Mouse (Mus musculus) urinary bladder, postnatal 4 days (tissue): ENCODE data around the gene Etv2.
A peak's percentile ranks its signal among the peaks of the same experiment; 100 is the strongest.

Experiments used
- DNase-seq, 2 experiments: peaks; one replicate each; pipeline ENCODE4 v3.0.0; 2021 to 2022; ENCODE audit warnings: low spot score in 2 of 2

Etv2 gene

DNA sequence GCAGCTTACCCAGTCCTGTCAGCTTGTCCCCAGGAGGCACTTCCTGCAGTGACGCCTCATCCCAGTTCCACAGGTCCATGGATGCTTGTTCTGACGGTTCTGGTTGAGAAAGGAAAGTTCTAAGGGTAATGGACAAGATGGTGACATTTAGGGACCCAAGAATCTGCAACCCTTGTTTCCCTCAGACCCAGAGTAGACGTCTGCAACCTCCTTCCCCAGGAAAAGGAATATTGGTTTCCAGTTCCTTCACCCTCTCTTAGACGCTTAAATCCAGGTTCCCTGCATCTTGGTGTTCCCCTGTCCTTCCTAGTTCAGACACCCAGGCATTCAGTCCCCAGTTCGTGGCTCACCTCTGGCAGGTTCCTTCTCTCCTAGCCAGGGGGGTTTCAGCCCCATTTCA lies at the start of gene Etv2:
TSS of gene Etv2 (minus strand) at position 101 of the 400 bp plus-strand sequence.
- no peak for DNase-seq

DNA sequence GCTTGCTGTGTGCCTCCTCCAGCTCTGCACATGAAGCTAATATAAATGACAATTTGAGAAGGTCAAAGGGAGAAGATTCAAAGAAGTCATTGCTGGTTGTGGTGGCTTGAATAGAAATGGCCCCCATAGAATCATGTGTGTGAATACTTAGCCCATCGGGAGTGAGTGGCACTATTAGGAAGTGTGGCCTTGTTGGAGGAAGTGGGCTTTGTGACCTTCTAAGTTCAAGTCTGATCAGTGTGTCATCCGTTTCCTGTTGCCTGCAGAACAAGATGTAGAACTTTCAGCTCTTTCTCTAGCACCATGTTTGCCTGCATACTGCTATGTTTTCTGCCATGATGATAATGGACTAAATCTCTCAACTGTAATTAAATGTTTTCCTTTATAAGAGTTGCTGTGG lies 47.8 kb upstream of the Etv2 start:
- DNase-seq: no peak

DNA sequence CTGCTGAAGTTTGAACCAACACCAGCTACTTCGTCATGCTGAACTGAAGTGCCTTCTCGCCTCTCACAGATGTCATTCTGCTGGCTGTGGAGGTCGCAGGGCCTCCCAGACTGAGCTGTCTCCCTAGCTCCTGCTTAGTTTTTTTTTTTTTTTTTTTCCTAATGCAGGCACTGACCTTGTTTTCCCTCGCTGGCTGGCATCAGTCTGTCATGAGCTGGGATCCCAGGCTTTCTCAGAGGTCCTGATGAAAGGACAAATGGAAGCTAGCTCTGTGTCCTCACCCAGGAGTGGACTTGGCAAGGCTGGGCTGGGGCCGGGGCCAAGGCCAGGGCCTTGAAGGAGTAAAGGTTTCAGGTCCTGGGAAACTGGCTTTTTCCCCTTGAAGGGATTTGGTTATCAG lies 46.2 kb upstream of the Etv2 start:
- DNase-seq: peak in 1 of 2 experiments; percentile 32

DNA sequence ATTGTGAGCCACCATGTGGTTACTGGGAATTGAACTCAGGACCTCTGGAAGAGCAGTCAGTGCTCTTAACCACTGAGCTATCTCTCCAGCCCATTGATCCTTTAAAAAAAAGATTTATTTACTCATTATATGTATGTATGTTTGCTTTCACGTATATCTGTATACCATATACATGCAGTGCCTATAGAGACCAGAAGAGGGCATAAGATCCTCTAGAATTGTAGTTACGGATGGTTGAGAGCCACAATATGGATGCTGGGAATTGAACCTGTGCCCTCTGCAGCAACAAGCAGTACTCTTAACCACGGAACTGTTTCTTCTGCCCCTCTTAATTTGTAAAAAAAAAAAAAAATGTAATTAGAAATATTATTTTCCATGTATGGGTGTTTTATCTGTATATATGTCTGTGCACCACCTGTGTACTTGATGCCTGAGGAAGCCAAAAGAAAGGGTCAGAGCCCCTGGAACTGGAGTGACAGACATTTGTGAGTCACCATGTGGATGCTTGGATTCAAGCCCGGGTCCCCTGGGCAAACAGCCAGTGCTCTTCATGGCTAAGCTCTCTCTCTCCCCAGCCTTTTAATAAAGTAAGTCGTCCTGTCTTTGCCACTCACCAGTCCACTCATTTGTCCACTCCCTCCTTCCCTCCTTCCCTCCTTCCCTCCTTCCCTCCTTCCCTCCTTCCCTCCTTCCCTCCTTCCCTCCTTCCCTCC lies 42.8 kb upstream of the Etv2 start:
- DNase-seq: no peak

- no peak for DNase-seq
Observed at GRCm38 (mm10) chr7:30671480-30671879, 35.8 kb upstream of the Etv2 start, which contains the start of gene Pmis2. TSS of gene Pmis2 (minus strand) at chr7:30671605.

DNA sequence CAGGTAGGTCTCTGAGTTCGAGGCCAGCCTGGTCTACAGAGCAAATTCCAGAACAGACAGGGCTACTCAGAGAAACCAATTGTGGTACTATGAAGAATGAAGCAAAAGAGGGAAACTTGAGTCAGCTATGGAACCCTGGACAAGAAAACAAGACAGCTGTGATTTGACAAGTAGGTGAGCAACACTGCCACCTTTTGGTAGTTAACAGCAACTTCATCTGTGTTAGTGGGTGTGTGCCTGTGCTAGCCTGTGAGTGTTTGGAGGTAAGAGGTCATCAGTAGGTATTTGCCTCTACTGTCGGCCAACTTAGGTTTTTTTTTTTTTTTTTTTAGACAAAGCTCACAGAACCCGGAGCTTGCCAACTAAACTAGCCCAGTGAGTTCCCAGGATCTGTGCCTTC lies 33.6 kb upstream of the Etv2 start:
- no peak for DNase-seq

DNA sequence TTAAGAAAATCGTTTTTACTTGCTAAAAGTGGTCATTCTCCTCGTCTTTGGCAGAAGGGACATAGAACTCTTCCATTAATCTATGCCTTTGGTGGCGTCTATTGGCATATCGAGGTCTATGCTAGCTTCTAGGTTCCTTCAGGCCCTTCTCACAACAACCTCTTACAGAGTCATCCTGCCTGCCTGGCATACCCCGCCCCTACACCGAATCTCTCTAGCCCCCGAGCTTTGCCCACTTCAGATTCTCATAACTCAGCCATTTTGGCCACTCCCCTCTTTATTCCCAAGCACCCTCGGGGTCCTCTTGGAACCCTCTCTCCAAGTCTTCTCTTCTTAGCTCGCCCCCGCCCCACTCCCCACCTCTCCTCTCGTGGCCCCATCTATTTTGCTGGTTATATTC lies 29.7 kb upstream of the Etv2 start:
- DNase-seq: no peak

DNA sequence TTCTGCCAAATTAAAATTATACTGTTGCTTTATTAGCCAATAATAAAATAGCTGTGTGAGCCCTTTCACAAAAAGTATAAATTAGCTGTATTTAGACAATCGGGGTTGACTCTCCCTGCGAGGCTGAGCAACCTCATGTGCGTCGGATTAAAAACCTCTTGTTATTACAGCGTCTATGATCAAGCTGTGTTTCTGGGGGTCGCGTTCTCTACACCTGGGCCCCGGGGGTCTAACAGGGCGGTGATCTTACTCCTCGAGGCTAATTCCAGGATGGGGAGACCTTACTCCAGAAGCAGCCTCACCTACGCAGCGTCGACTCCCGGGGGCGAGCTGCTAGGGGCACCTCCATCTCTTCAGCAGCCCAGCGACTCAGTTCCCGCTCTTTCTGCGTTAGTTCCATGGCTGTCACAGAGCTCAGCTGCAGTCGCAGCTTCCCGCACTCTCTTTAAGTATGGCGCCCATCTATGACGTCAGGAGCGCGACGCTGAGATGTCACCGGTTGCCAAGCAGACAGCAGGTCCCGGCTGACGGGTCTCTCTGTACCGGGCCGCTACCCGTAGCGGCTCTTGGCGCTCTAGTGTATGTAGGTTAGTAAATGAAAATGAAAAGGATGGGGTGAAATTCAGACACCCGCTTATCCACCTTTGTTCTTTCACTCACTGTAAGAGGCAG lies 29.0 kb upstream of the Etv2 start, which contains the start of gene Haus5:
TSS of gene Haus5 (minus strand) at position 466 of the 672 bp plus-strand sequence.
- peak; percentile 77 to 92 for DNase-seq

DNA sequence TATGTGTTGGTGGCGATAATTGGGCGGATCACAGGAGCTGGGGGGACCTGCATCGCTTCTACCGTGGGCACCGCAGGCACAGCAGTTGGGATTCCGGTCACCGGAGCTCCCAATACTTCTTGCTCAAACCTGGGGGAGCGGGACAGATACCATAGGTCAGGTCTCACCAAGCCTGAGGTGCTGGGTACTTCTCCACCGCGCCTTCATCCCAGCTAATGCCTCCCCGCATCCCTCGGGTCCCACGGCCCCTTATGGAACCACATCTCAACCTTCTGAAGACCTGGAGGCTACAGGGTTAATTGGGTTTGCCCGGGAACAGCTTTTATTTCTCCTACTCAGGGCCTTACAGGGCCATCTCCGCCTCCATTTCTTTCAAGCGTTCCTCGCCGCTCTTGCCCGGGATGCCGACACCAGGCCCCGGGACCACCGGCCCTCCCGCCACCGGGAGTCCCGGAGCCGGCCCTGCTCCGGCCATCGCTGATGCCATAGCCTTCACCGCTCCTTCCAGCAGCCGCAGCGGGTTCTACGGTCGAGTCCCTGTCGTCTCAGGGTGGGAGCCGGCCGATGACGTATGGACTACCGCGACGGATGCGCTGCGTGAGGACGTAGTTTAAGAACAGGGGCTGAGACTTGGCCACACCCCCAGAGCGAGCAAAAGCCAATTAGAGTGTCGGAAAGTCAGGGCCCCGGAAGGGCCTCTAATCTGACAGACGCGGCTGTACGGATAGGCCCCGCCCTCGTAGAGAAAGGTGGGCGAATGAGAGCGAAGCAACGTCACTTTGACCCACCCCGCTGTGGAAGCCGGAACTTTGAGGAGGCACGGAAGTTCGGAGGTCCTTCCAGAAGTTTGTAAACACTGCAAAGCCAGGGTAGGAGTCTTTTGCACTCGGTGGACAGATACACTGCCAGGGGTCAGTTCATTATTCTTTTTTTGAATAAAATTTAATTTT lies 14.2 kb upstream of the Etv2 start, which contains the start of gene Rbm42:
TSS of gene Rbm42 (minus strand) at position 727 of the 950 bp plus-strand sequence.
- peak; percentile 97 for DNase-seq

DNA sequence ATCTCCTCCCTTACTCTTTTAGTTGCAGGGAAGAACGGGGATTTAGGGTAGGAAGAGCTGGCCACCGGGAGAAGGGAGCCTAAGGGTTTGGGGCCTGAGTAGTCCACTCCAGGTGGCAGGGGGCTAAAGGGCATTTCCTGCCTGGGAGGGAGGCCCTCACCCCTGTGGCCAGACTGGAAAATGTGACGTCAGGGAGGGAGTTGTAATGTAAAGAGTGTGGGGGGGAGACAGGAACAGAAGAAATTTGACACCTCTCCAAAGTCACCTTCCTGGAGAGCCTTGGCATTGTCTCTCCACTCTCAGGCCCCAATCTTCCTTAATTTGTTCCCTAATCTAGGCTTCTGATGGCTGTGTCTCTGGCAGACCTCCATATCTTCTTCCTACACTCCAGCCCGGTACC lies 3.4 kb upstream of the Etv2 start:
- no peak for DNase-seq

DNA sequence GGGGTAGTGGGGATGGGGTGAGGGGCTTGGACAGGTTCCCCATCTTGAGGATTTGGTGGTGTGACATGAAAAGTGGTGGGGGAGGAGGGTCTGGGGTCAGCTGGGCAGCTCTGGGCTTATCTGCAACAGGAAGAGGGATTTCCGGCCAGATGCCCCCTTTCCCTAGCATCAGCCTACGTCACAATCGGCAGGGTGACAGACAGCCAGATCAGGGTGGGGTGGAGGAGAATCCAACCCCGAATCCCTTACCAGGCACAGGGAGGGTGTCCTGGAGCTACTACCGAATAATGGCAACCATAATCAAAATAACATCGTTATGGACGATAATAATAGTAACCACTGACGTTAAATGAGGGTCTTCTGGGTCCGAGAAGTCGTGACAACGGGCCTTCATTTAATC lies 743 bp upstream of the Etv2 start:
- DNase-seq: no peak

GRCm38 (mm10) chr7:30634621-30635020 lies 1.0 kb downstream of the Etv2 start:
- DNase-seq: peak; percentile 48 to 72

DNA sequence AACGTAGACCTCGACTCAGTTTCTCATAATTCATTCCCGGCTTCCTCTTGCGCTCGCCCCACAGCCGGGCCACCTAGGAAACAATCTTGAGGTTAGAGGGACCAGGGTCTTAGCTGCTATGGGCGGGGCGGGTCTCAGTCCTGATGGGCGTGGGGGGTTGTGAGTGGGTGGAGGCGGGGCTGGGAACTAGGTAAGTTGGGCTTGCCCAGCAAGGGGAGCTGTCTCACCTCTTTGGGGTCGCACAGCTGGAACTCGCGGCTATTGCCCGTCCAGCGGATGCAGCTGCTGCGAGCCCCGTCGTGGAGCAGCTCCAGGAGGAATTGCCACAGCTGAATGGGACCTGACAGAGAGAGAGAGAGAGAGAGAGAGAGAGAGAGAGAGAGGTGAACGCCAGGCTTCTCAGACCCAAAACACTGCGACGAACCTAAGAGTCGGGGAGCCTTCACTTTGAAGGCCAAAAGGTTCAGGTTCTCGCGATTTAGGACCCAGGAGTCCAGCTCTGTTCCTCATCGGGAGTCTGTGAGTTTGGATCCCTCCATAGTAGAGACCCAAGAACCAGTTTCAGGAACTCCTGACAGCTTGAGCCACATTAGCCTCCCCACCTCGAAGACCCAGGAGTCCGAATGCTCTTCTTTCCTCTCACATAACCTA lies 1.8 kb downstream of the Etv2 start:
- no peak for DNase-seq

DNA sequence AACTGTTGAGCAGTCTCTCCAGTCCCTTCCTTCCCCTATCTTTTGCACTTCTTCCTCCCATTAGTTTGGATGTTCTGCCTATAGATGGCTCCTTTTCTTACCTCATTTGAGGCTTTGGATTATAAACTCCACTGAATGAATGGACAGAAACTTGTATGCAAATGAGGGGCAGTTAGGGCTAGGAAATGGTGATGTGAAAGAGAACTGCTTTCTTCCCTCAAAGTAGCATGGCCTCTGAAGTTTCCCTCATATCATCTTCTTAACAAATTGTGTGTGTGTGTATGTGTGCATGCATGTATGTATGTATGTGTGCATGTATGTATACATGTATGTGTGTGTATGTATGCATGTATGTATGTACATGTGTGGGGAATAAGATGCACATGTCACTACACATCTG lies 6.6 kb downstream of the Etv2 start:
- no peak for DNase-seq

DNA sequence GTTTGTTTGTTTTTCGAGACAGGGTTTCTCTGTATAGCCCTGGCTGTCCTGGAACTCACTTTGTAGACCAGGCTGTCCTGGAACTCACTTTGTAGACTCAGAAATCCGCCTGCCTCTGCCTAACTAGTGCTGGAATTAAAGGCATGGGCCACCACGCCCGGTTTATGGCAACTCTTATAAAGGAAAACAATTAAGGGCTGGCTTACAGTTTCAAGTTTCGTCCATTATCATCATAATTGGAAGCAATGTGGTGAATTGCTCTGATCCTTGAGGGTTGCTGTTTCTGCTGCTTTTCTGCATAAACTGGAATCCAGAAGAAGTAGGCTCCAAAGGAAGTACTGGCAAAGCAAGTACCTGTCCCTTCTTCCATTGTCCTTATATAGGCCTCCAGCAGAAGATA lies 9.0 kb downstream of the Etv2 start:
- DNase-seq: no peak

DNA sequence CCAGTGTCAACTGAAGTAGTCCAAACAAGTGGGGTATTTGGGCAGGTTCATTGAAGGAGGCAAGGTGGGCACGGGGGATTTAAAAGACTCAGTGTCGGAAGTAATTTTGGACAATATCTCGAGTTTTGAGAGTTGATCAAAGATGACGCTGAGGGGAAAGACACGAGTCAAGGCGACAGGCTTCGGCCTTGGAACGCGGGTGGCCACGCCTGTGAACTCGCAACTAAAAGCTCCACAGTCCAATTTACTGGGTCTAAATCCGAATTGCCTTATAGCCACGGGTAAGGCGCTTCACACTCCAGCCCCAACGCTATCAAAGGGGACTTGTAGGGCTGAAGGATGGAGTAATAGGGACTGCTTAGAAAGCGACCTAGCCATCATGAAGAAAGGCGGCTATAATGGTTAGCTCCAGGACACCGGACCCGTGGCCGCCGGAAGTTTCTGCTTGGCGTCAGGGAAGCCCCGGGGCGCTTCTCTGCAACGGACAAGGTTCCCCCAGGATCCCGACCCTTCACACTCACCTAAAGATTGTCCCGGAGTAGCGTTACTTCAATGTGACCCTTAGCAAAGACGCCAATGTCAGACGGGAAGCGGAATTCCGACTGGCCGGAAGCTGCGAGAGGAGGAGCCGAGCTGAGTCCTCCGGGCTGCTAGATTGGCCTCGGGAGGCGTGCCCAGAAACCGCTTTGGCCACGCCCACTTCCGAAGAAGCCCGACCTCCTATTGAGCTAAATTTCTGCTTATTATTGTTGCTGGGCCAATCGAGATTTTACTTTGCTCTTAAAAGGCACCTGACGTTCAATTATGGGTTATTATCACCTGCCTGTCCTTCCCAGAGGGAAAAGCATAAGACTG lies 9.9 kb downstream of the Etv2 start, which contains the start of gene Cox6b1:
TSS of gene Cox6b1 (minus strand) at position 622 of the 855 bp plus-strand sequence.
- DNase-seq: peak; percentile 81 to 85

DNA sequence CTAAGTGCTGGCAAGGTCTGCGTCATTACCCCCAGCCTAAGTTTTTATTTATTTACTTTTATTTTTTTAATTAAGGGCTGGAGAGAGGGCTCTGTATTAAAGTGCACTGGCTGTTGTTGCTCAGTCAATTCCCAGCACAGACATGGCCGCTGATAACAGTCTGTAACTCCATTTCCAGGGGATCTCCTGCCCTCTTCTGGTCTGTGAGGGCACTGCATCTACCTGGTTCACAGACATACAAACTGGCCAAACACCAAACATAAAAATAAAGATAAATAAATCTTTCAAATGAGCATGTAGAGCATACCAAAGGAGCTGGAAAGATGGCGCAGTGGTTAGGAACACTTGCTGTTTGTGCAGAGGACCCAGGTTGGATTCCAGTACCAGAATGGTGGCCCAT lies 16.4 kb downstream of the Etv2 start:
- DNase-seq: no peak

- no peak for DNase-seq
Observed at GRCm38 (mm10) chr7:30618658-30619057, 17.0 kb downstream of the Etv2 start.

GRCm38 (mm10) chr7:30615049-30615760 lies 20.4 kb downstream of the Etv2 start:
- no peak for DNase-seq

- no peak for DNase-seq
Observed at GRCm38 (mm10) chr7:30614454-30614853, 21.2 kb downstream of the Etv2 start.
